Mouse (Mus musculus) neural tube, embryonic 14.5 days (tissue): ENCODE measurements around the gene Zfp13. TPM values are rescaled to one million over a fixed set of nuclear protein-coding genes. Genes with fewer than 3 reads are reported as not detected.
A peak's percentile ranks its signal among the peaks of the same experiment; 100 is the strongest.

Experiments
- ATAC-seq: fragments of 200-750 bp; cut with Nextera tagmentation; 2 replicates; pipeline ENCODE4 v1.8.0; 2017; ENCODE audit warnings: low read depth, mild to moderate bottlenecking, moderate TSS enrichment, moderate library complexity
- H3K27ac ChIP-seq: fragments of 300-500 bp; sonication (generic); 2 replicates; pipeline ENCODE4 v1.5.1; 2014; ENCODE audit warnings: low read depth, mild to moderate bottlenecking, control low read depth, low read length, moderate library complexity, mixed read lengths
- H3K27me3 ChIP-seq: fragments of 300-500 bp; sonication (generic); 2 replicates; pipeline ENCODE4 v1.6.1; 2014; ENCODE audit warnings: low read length; ENCODE audit not compliant: control insufficient read depth, insufficient read depth
- H3K36me3 ChIP-seq: fragments of 300-500 bp; sonication (generic); 2 replicates; pipeline ENCODE4 v1.6.1; 2014; ENCODE audit warnings: low read length, mixed read lengths; ENCODE audit not compliant: control insufficient read depth, insufficient read depth
- H3K4me1 ChIP-seq: fragments of 300-500 bp; sonication (generic); 2 replicates; pipeline ENCODE4 v1.6.1; 2014; ENCODE audit warnings: low read length; ENCODE audit not compliant: control insufficient read depth, insufficient read depth
- H3K4me2 ChIP-seq: fragments of 300-500 bp; sonication (generic); 2 replicates; pipeline ENCODE4 v1.6.1; 2014; ENCODE audit warnings: mild to moderate bottlenecking, low read depth, low read length, control low read depth
- H3K4me3 ChIP-seq: fragments of 300-500 bp; sonication (generic); 2 replicates; pipeline ENCODE4 v1.5.1; 2014; ENCODE audit warnings: low read depth, low read length, control low read depth, mixed read lengths
- H3K9ac ChIP-seq: fragments of 300-500 bp; sonication (generic); replicated peaks from 2 replicates; pipeline ENCODE4 v1.6.1; 2014; ENCODE audit warnings: low read depth, mild to moderate bottlenecking, control low read depth, low read length, mixed read lengths
- H3K9me3 ChIP-seq: fragments of 300-500 bp; sonication (generic); 2 replicates; pipeline ENCODE4 v1.6.1; 2016; ENCODE audit warnings: low read length; ENCODE audit not compliant: control insufficient read depth
- WGBS: fragments of 180-500 bp; shearing (Covaris S2); extraction: QIAGEN DNeasy Blood & Tissue Kit; methylation state at CpG from one replicate; pipeline ENCODE4 v1.1.7; 2014; 5-methylcytosine and 5-hydroxymethylcytosine counted together
- polyA plus RNA-seq: library from polyadenylated mRNA; unstranded; fragments of >200 nt; fragmentation: Nextera tagmentation; extraction: Ambion mirVana; gene quantifications from 2 replicates; pipeline ENCODE4 v1.2.1, GENCODE M21; 2014

Zfp13 gene
- polyA plus RNA-seq, 1 experiment from 2014 or later: 26.6 TPM

GRCm38 (mm10) chr17:23554321-23554720 is 45.0 kb downstream of the Zfp13 start:
- Histone ChIP-seq H3K9ac (no peak overlapping the region), H3K27ac (no peak overlapping the region), H3K4me2 (no peak overlapping the region), H3K36me3 (peaks cover 21% of the 10 kb centered on the region), H3K4me3 (no peak overlapping the region), H3K9me3 (no peaks in the 10 kb centered on the region), H3K4me1 (0 out of 2 replicates have a peak, but pooled peaks cover 3% of the 10 kb centered on the region), H3K27me3 (no peaks in the 10 kb centered on the region)
- ATAC-seq: no peak

- Histone ChIP-seq H3K27ac (no peak overlapping the region), H3K27me3 (no peaks in the 10 kb centered on the region), H3K36me3 (peaks cover 16% of the 10 kb centered on the region), H3K4me3 (no peak overlapping the region), H3K4me1 (0 out of 2 replicates have a peak, but pooled peaks cover 3% of the 10 kb centered on the region), H3K9me3 (no peaks in the 10 kb centered on the region), H3K9ac (no peak overlapping the region), H3K4me2 (no peak overlapping the region)
- 86% methylated on average over 1 of the region's 1 CpGs for WGBS
- no peak for ATAC-seq
These were observed 45.6 kb downstream of the Zfp13 start for GRCm38 (mm10) chr17:23553634-23554120.

GRCm38 (mm10) chr17:23552896-23553633 is 46.2 kb downstream of the Zfp13 start:
- H3K9ac ChIP-seq: no peak overlapping the region
- no peak overlapping the region for H3K27ac ChIP-seq
- H3K36me3 ChIP-seq: peaks cover 11% of the 10 kb centered on the region
- H3K4me2 ChIP-seq: no peak overlapping the region
- no peaks in the 10 kb centered on the region for H3K27me3 ChIP-seq
- no peaks in the 10 kb centered on the region for H3K9me3 ChIP-seq
- ATAC-seq: no peak
- 88% methylated on average over 8 of the region's 8 CpGs for WGBS
- no peak overlapping the region for H3K4me3 ChIP-seq
- 0 out of 2 replicates have a peak, but pooled peaks cover 3% of the 10 kb centered on the region for H3K4me1 ChIP-seq

GRCm38 (mm10) chr17:23551963-23552362 is 47.3 kb downstream of the Zfp13 start:
- Histone ChIP-seq H3K4me1 (0 out of 2 replicates have a peak, but pooled peaks cover 3% of the 10 kb centered on the region), H3K27me3 (no peaks in the 10 kb centered on the region), H3K4me2 (no peak overlapping the region), H3K36me3 (peaks cover 6% of the 10 kb centered on the region), H3K9ac (no peak overlapping the region), H3K4me3 (no peak overlapping the region), H3K27ac (no peak overlapping the region), H3K9me3 (no peaks in the 10 kb centered on the region)
- ATAC-seq: no peak
- 74% methylated on average over 5 of the region's 5 CpGs for WGBS

GRCm38 (mm10) chr17:23551416-23551815 is 47.9 kb downstream of the Zfp13 start:
- no peak for ATAC-seq
- Histone ChIP-seq H3K9ac (peak overlapping the region; percentile 55; the same call in 1 of the 2 replicates), H3K27me3 (no peaks in the 10 kb centered on the region), H3K36me3 (peaks cover 4% of the 10 kb centered on the region; the same call in 1 of the 2 replicates), H3K4me2 (peak overlapping the region; percentile 76), H3K4me3 (peak overlapping the region; percentile 54), H3K4me1 (0 out of 2 replicates have a peak, but pooled peaks cover 3% of the 10 kb centered on the region), H3K27ac (no peak overlapping the region), H3K9me3 (no peaks in the 10 kb centered on the region)

- peak; percentile 15 for ATAC-seq
These were observed 48.4 kb downstream of the Zfp13 start for GRCm38 (mm10) chr17:23550856-23551255.

GRCm38 (mm10) chr17:23550188-23550791 is 49.0 kb downstream of the Zfp13 start:
- peak overlapping the region; percentile 66 for H3K27ac ChIP-seq
- 0 out of 2 replicates have a peak, but pooled peaks cover 3% of the 10 kb centered on the region for H3K4me1 ChIP-seq
- peak; percentile 81 for ATAC-seq
- no peaks in the 10 kb centered on the region for H3K27me3 ChIP-seq
- H3K9me3 ChIP-seq: no peaks in the 10 kb centered on the region
- WGBS: under 1% methylated on average over 22 of the region's 22 CpGs
- peak overlapping the region; percentile 54 for H3K4me3 ChIP-seq
- H3K36me3 ChIP-seq: no peaks in the 10 kb centered on the region
- H3K9ac ChIP-seq: peak overlapping the region; percentile 55
- peak overlapping the region; percentile 76 for H3K4me2 ChIP-seq

More at GRCm38 (mm10) chr17:23550856-23551255, 48.4 kb downstream of the Zfp13 start:
- Histone ChIP-seq H3K27me3 (no peaks in the 10 kb centered on the region), H3K4me3 (peak overlapping the region; percentile 54), H3K4me2 (peak overlapping the region; percentile 76), H3K36me3 (no peaks in the 10 kb centered on the region), H3K27ac (peak overlapping the region; percentile 66), H3K4me1 (0 out of 2 replicates have a peak, but pooled peaks cover 3% of the 10 kb centered on the region), H3K9me3 (no peaks in the 10 kb centered on the region), H3K9ac (peak overlapping the region; percentile 55)
- under 1% methylated on average over 15 of the region's 15 CpGs for WGBS

- Histone ChIP-seq H3K4me1 (0 out of 2 replicates have a peak, but pooled peaks cover 3% of the 10 kb centered on the region), H3K9me3 (no peaks in the 10 kb centered on the region), H3K27ac (no peak overlapping the region), H3K9ac (peak overlapping the region; percentile 34; the same call in 1 of the 2 replicates), H3K4me3 (peak overlapping the region; percentile 54), H3K4me2 (peak overlapping the region; percentile 76), H3K36me3 (no peaks in the 10 kb centered on the region), H3K27me3 (no peaks in the 10 kb centered on the region)
- 5% methylated on average over 9 of the region's 9 CpGs for WGBS
- no peak for ATAC-seq
These were observed 49.8 kb downstream of the Zfp13 start for GRCm38 (mm10) chr17:23549441-23549840.

GRCm38 (mm10) chr17:23548615-23549014 is 50.7 kb downstream of the Zfp13 start:
- H3K4me1 ChIP-seq: 0 out of 2 replicates have a peak, but pooled peaks cover 3% of the 10 kb centered on the region
- H3K9ac ChIP-seq: 0 out of 2 replicates have a peak overlapping the region, but pooled peaks have one; percentile 17
- H3K36me3 ChIP-seq: no peaks in the 10 kb centered on the region
- H3K27ac ChIP-seq: no peak overlapping the region
- peak overlapping the region; percentile 54 for H3K4me3 ChIP-seq
- peak overlapping the region; percentile 76 for H3K4me2 ChIP-seq
- H3K9me3 ChIP-seq: no peaks in the 10 kb centered on the region
- no peaks in the 10 kb centered on the region for H3K27me3 ChIP-seq
- peak; percentile 8 for ATAC-seq
- WGBS: 2% methylated on average over 15 of the region's 15 CpGs
